Mouse (Mus musculus): ENCODE measurements around the gene Itga6. TPM values are rescaled to one million over a fixed set of nuclear protein-coding genes. Genes with fewer than 3 reads are reported as not detected.

Gene Itga6
- total and polyA plus RNA-seq, 3 experiments: 31.8 to 65.8 (median 45.3) TPM

- DNase-seq: peak in 1 of 2 experiments; percentile 55
- Histone ChIP-seq H3K27me3 (ENCODE audit: control insufficient read depth, insufficient read depth, low read length) (no peaks in the 10 kb centered on the region), H3K27ac (peak overlapping the region; percentile 95), H3K4me3 (peak overlapping the region; percentile 96), H3K9ac (ENCODE audit: low read depth, low read length) (peak overlapping the region; percentile 81), H3K79me2 (replicated peaks; ENCODE audit: control insufficient read depth, insufficient read depth, low read length) (no peaks in the 10 kb centered on the region), H3K36me3 (ENCODE audit: control insufficient read depth, insufficient read depth, low read length) (no peaks in the 10 kb centered on the region; the same call in 1 of the 2 replicates), H3K4me1 (ENCODE audit: control insufficient read depth, insufficient read depth, low read length) (peaks cover 1% of the 10 kb centered on the region)
- TF ChIP-seq EP300 (IDR thresholded peaks at IDR 0.05; ENCODE audit: insufficient read depth, low read depth, low read length) (no peak), POLR2A (IDR thresholded peaks at IDR 0.05; ENCODE audit: insufficient read depth, low read depth, low read length) (no peak), CTCF (IDR thresholded peaks at IDR 0.05) (no peak)
- 3% methylated on average over 51 of the region's 51 CpGs for WGBS
- intact Hi-C loops (cut with DNase I): no loop called here
Measured at GRCm38 (mm10) chr2:71873474-71874322, 128.3 kb downstream of the Itga6 start.

- H3K4me1 ChIP-seq (ENCODE audit: control insufficient read depth, insufficient read depth, low read length): peaks cover 1% of the 10 kb centered on the region
- intact Hi-C loops (cut with DNase I): no loop called here
- no peak overlapping the region; the same call in 1 of the 2 replicates for H3K27ac ChIP-seq
- WGBS: 85% methylated on average over 2 of the region's 2 CpGs
- no peaks in the 10 kb centered on the region for H3K27me3 ChIP-seq (ENCODE audit: control insufficient read depth, insufficient read depth, low read length)
- DNase-seq: no peak
- no peak for TF ChIP-seq EP300 (IDR thresholded peaks at IDR 0.05; ENCODE audit: insufficient read depth, low read depth, low read length)
- no peak for TF ChIP-seq POLR2A (IDR thresholded peaks at IDR 0.05; ENCODE audit: insufficient read depth, low read depth, low read length)
- no peak for TF ChIP-seq CTCF (IDR thresholded peaks at IDR 0.05)
- no peaks in the 10 kb centered on the region; the same call in 1 of the 2 replicates for H3K36me3 ChIP-seq (ENCODE audit: control insufficient read depth, insufficient read depth, low read length)
- no peaks in the 10 kb centered on the region for H3K79me2 ChIP-seq (replicated peaks; ENCODE audit: control insufficient read depth, insufficient read depth, low read length)
- no peak overlapping the region for H3K4me3 ChIP-seq
- H3K9ac ChIP-seq (ENCODE audit: low read depth, low read length): no peak overlapping the region
Measured at GRCm38 (mm10) chr2:71874422-71874821, 129.0 kb downstream of the Itga6 start.

GRCm38 (mm10) chr2:71874836-71875235 is 129.4 kb downstream of the Itga6 start:
- Histone ChIP-seq H3K9ac (ENCODE audit: low read depth, low read length) (no peak overlapping the region), H3K4me1 (ENCODE audit: control insufficient read depth, insufficient read depth, low read length) (peaks cover 1% of the 10 kb centered on the region), H3K79me2 (replicated peaks; ENCODE audit: control insufficient read depth, insufficient read depth, low read length) (no peaks in the 10 kb centered on the region), H3K4me3 (no peak overlapping the region), H3K27me3 (ENCODE audit: control insufficient read depth, insufficient read depth, low read length) (no peaks in the 10 kb centered on the region), H3K27ac (no peak overlapping the region), H3K36me3 (ENCODE audit: control insufficient read depth, insufficient read depth, low read length) (no peaks in the 10 kb centered on the region; the same call in 1 of the 2 replicates)
- DNase-seq: no peak
- intact Hi-C loops (cut with DNase I): no loop called here
- 85% methylated on average over 2 of the region's 2 CpGs for WGBS
- TF ChIP-seq CTCF (IDR thresholded peaks at IDR 0.05): no peak
- TF ChIP-seq EP300 (IDR thresholded peaks at IDR 0.05; ENCODE audit: insufficient read depth, low read depth, low read length): no peak
- TF ChIP-seq POLR2A (IDR thresholded peaks at IDR 0.05; ENCODE audit: insufficient read depth, low read depth, low read length): no peak

- TF ChIP-seq CTCF (IDR thresholded peaks at IDR 0.05): no peak
- TF ChIP-seq POLR2A (IDR thresholded peaks at IDR 0.05; ENCODE audit: insufficient read depth, low read depth, low read length): no peak
- TF ChIP-seq EP300 (IDR thresholded peaks at IDR 0.05; ENCODE audit: insufficient read depth, low read depth, low read length): no peak
- H3K79me2 ChIP-seq (replicated peaks; ENCODE audit: control insufficient read depth, insufficient read depth, low read length): no peaks in the 10 kb centered on the region
- no peak for DNase-seq
- H3K27ac ChIP-seq: peak overlapping the region; percentile 26; the same call in 1 of the 2 replicates
- no peaks in the 10 kb centered on the region; the same call in 1 of the 2 replicates for H3K36me3 ChIP-seq (ENCODE audit: control insufficient read depth, insufficient read depth, low read length)
- H3K4me1 ChIP-seq (ENCODE audit: control insufficient read depth, insufficient read depth, low read length): peaks cover 1% of the 10 kb centered on the region
- no peak overlapping the region for H3K4me3 ChIP-seq
- no peak overlapping the region for H3K9ac ChIP-seq (ENCODE audit: low read depth, low read length)
- H3K27me3 ChIP-seq (ENCODE audit: control insufficient read depth, insufficient read depth, low read length): no peaks in the 10 kb centered on the region
- WGBS: 55% methylated on average over 4 of the region's 4 CpGs
- intact Hi-C loops (cut with DNase I): no loop called here
Measured at GRCm38 (mm10) chr2:71877865-71878264, 132.4 kb downstream of the Itga6 start.

- no peak for DNase-seq
- Histone ChIP-seq H3K4me3 (no peak overlapping the region), H3K9ac (ENCODE audit: low read depth, low read length) (no peak overlapping the region), H3K36me3 (ENCODE audit: control insufficient read depth, insufficient read depth, low read length) (no peaks in the 10 kb centered on the region; the same call in 1 of the 2 replicates), H3K79me2 (replicated peaks; ENCODE audit: control insufficient read depth, insufficient read depth, low read length) (no peaks in the 10 kb centered on the region), H3K27ac (peak overlapping the region; percentile 26; the same call in 1 of the 2 replicates), H3K4me1 (ENCODE audit: control insufficient read depth, insufficient read depth, low read length) (peaks cover 1% of the 10 kb centered on the region), H3K27me3 (ENCODE audit: control insufficient read depth, insufficient read depth, low read length) (no peaks in the 10 kb centered on the region)
- WGBS: 45% methylated on average over 2 of the region's 2 CpGs
- peak; percentile 26; the same call in 1 of the 2 replicates for TF ChIP-seq CTCF (IDR thresholded peaks at IDR 0.05)
- TF ChIP-seq EP300 (IDR thresholded peaks at IDR 0.05; ENCODE audit: insufficient read depth, low read depth, low read length): no peak
- intact Hi-C loops (cut with DNase I): no loop called here
Measured at GRCm38 (mm10) chr2:71878441-71878840, 133.0 kb downstream of the Itga6 start.

- H3K4me1 ChIP-seq (ENCODE audit: control insufficient read depth, insufficient read depth, low read length): peaks cover 1% of the 10 kb centered on the region
- H3K9ac ChIP-seq (ENCODE audit: low read depth, low read length): no peak overlapping the region
- DNase-seq: no peak
- no peak for TF ChIP-seq POLR2A (IDR thresholded peaks at IDR 0.05; ENCODE audit: insufficient read depth, low read depth, low read length)
- no peak for TF ChIP-seq CTCF (IDR thresholded peaks at IDR 0.05)
- TF ChIP-seq EP300 (IDR thresholded peaks at IDR 0.05; ENCODE audit: insufficient read depth, low read depth, low read length): no peak
- no peak overlapping the region for H3K4me3 ChIP-seq
- H3K79me2 ChIP-seq (replicated peaks; ENCODE audit: control insufficient read depth, insufficient read depth, low read length): no peaks in the 10 kb centered on the region
- no peaks in the 10 kb centered on the region for H3K27me3 ChIP-seq (ENCODE audit: control insufficient read depth, insufficient read depth, low read length)
- intact Hi-C loops (cut with DNase I): no loop called here
- no peaks in the 10 kb centered on the region; the same call in 1 of the 2 replicates for H3K36me3 ChIP-seq (ENCODE audit: control insufficient read depth, insufficient read depth, low read length)
- H3K27ac ChIP-seq: no peak overlapping the region
Measured at GRCm38 (mm10) chr2:71878943-71879342, 133.5 kb downstream of the Itga6 start.

Data from heart, adult 2 months (tissue).